Mouse (Mus musculus) erythroblast, embryonic 14.5 days (primary cell): Measurements from ENCODE around the gene Gabarap.

ENCODE experiments used
- GATA1 ChIP-seq: IDR thresholded peaks from 2 replicates; pipeline ENCODE4 v1.6.1; 2012; ENCODE audit warnings: low read length, inconsistent platforms, mixed read lengths
- TAL1 ChIP-seq: IDR thresholded peaks from 3 replicates; pipeline ENCODE4 v1.6.1; 2012; ENCODE audit warnings: low read length, inconsistent platforms, mixed read lengths

DNA sequence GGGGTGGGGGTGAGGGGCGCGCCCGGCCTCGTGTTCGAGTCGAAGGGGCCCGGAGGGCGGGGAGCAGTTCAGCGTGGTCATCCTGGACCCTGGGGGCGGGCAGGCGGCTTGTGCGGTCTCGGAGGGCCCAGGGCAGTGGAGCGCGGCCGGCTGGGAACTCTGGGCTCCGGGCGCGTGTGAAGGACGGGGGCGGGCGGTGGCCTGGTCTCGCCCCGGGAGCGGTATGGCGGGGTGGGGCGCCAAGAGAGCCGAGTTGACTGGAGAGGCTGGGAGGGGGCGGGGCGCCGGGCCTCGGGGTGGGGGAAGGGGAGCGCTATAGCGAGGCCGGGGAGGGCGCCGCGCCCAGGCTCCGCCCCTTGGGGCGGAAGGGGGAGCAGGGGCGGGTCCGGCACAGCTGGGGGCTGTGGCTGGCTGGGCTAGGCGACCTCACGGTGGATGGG lies 6.1 kb downstream of the Gabarap start:
- TF ChIP-seq GATA1: no peak
- TF ChIP-seq TAL1: no peak
